Mouse (Mus musculus) lung, embryonic 14.5 days (tissue): ENCODE data around the gene Macc1. TPM values are rescaled to one million over a fixed set of nuclear protein-coding genes. Genes with fewer than 3 reads are reported as not detected.
"Not testable (repeated sequence)": the region's sequence is repeated elsewhere in the genome, so short reads cannot be mapped to it uniquely, and the experiment has no call there.

Source experiments
- ATAC-seq: fragments of 200-750 bp; cut with Nextera tagmentation; 2 replicates; pipeline ENCODE4 v1.8.0; 2017; ENCODE audit warnings: mild to moderate bottlenecking, moderate TSS enrichment, moderate library complexity; ENCODE audit not compliant: insufficient read depth
- DNase-seq: peaks from one replicate; pipeline ENCODE4 v3.0.0-alpha.2; 2015
- H3K27ac ChIP-seq: fragments of 300-500 bp; sonication (generic); 2 replicates; pipeline ENCODE4 v1.5.1; 2014; ENCODE audit warnings: low read depth, mild to moderate bottlenecking, moderate library complexity
- H3K27me3 ChIP-seq: fragments of 300-500 bp; sonication (generic); 2 replicates; pipeline ENCODE4 v1.6.1; 2014; ENCODE audit warnings: low read length, control low read depth; ENCODE audit not compliant: insufficient read depth
- H3K36me3 ChIP-seq: fragments of 300-500 bp; sonication (generic); 2 replicates; pipeline ENCODE4 v1.6.1; 2014; ENCODE audit warnings: control low read depth; ENCODE audit not compliant: insufficient read depth
- H3K4me1 ChIP-seq: fragments of 300-500 bp; sonication (generic); 2 replicates; pipeline ENCODE4 v1.6.1; 2014; ENCODE audit warnings: antibody characterized with exemption, control low read depth; ENCODE audit not compliant: insufficient read depth
- H3K4me2 ChIP-seq: fragments of 300-500 bp; sonication (generic); 2 replicates; pipeline ENCODE4 v1.6.1; 2014; ENCODE audit warnings: mild to moderate bottlenecking
- H3K4me3 ChIP-seq: fragments of 300-500 bp; sonication (generic); 2 replicates; pipeline ENCODE4 v1.5.1; 2014; ENCODE audit warnings: low read depth, low read length
- H3K9ac ChIP-seq: fragments of 300-500 bp; sonication (generic); 2 replicates; pipeline ENCODE4 v1.6.1; 2014
- H3K9me3 ChIP-seq: fragments of 300-500 bp; sonication (generic); 2 replicates; pipeline ENCODE4 v1.6.1; 2016; ENCODE audit warnings: low read depth, low read length, control low read depth
- CTCF ChIP-seq: IDR thresholded peaks from 2 replicates; pipeline ENCODE4 v1.5.1; 2016; ENCODE audit warnings: antibody characterized with exemption, low read depth
- WGBS: fragments of 180-500 bp; shearing (Covaris S2); extraction: QIAGEN DNeasy Blood & Tissue Kit; methylation state at CpG from one replicate; pipeline ENCODE4 v1.1.7; 2014; 5-methylcytosine and 5-hydroxymethylcytosine counted together
- polyA plus RNA-seq: library from polyadenylated mRNA; unstranded; fragments of >200 nt; fragmentation: Nextera tagmentation; extraction: Ambion mirVana; gene quantifications from 2 replicates; pipeline ENCODE4 v1.2.1, GENCODE M21; 2014

The Macc1 gene
- polyA plus RNA-seq, 1 experiment from 2014 or later: 0.71 TPM

- no peaks in the 10 kb centered on the region for H3K4me1 ChIP-seq
- no peak overlapping the region for H3K4me2 ChIP-seq
- H3K27me3 ChIP-seq: no peaks in the 10 kb centered on the region
- H3K9ac ChIP-seq: no peak overlapping the region
- no peak for TF ChIP-seq CTCF
- H3K4me3 ChIP-seq: no peak overlapping the region
- ATAC-seq (no peak), DNase-seq (no peak)
- no peaks in the 10 kb centered on the region for H3K36me3 ChIP-seq
- H3K27ac ChIP-seq: no peak overlapping the region
- H3K9me3 ChIP-seq: no peaks in the 10 kb centered on the region
Measured at GRCm38 (mm10) chr12:119303618-119304017, 10.5 kb upstream of the Macc1 start.

- 62% methylated on average over 3 of the region's 3 CpGs for WGBS
Measured at GRCm38 (mm10) chr12:119313014-119313763, 881 bp upstream of the Macc1 start.

GRCm38 (mm10) chr12:119318799-119319198 is 4.7 kb downstream of the Macc1 start:
- DNase-seq (peak; percentile 58), ATAC-seq (peak; percentile 91)
- Histone ChIP-seq H3K27me3 (no peaks in the 10 kb centered on the region), H3K27ac (no peak overlapping the region), H3K4me2 (no peak overlapping the region), H3K4me1 (peaks cover 2% of the 10 kb centered on the region; the same call in 1 of the 2 replicates), H3K4me3 (no peak overlapping the region), H3K9me3 (no peaks in the 10 kb centered on the region), H3K9ac (no peak overlapping the region), H3K36me3 (no peaks in the 10 kb centered on the region)
- TF ChIP-seq CTCF: no peak
- WGBS: 25% methylated on average over 1 of the region's 1 CpGs

More at GRCm38 (mm10) chr12:119313014-119313763, 881 bp upstream of the Macc1 start:
- no peaks in the 10 kb centered on the region for H3K27me3 ChIP-seq
- no peak for TF ChIP-seq CTCF
- no peaks in the 10 kb centered on the region for H3K36me3 ChIP-seq
- H3K27ac ChIP-seq: no peak overlapping the region
- no peak overlapping the region for H3K4me2 ChIP-seq
- no peaks in the 10 kb centered on the region for H3K4me1 ChIP-seq
- H3K9me3 ChIP-seq: no peaks in the 10 kb centered on the region
- H3K4me3 ChIP-seq: no peak overlapping the region
- H3K9ac ChIP-seq: no peak overlapping the region
- DNase-seq (no peak), ATAC-seq (no peak)

GRCm38 (mm10) chr12:119325400-119325799 is 11.3 kb downstream of the Macc1 start:
- H3K9ac ChIP-seq: no peak overlapping the region
- TF ChIP-seq CTCF: peak; percentile 36
- H3K9me3 ChIP-seq: no peaks in the 10 kb centered on the region
- H3K27me3 ChIP-seq: no peaks in the 10 kb centered on the region
- no peak overlapping the region for H3K4me3 ChIP-seq
- no peak overlapping the region for H3K4me2 ChIP-seq
- DNase-seq (peak; percentile 46), ATAC-seq (no peak)
- H3K27ac ChIP-seq: no peak overlapping the region
- H3K4me1 ChIP-seq: no peaks in the 10 kb centered on the region
- H3K36me3 ChIP-seq: no peaks in the 10 kb centered on the region

- DNase-seq (no peak), ATAC-seq (no peak)
- H3K27me3 ChIP-seq: no peaks in the 10 kb centered on the region
- no peak overlapping the region for H3K4me2 ChIP-seq
- no peak overlapping the region for H3K9ac ChIP-seq
- WGBS: 73% methylated on average over 4 of the region's 4 CpGs
- no peak overlapping the region for H3K27ac ChIP-seq
- no peaks in the 10 kb centered on the region for H3K4me1 ChIP-seq
- H3K36me3 ChIP-seq: no peaks in the 10 kb centered on the region
- no peaks in the 10 kb centered on the region for H3K9me3 ChIP-seq
- no peak for TF ChIP-seq CTCF
- no peak overlapping the region for H3K4me3 ChIP-seq
Measured at GRCm38 (mm10) chr12:119330644-119331043, 16.6 kb downstream of the Macc1 start.

GRCm38 (mm10) chr12:119333376-119333775 is 19.3 kb downstream of the Macc1 start:
- Histone ChIP-seq H3K4me3 (no peak overlapping the region), H3K27ac (no peak overlapping the region), H3K9ac (no peak overlapping the region), H3K4me1 (no peaks in the 10 kb centered on the region), H3K27me3 (no peaks in the 10 kb centered on the region), H3K36me3 (no peaks in the 10 kb centered on the region), H3K4me2 (no peak overlapping the region), H3K9me3 (no peaks in the 10 kb centered on the region)
- DNase-seq (no peak), ATAC-seq (no peak)
- no peak for TF ChIP-seq CTCF

- H3K27me3 ChIP-seq, DNase-seq, ATAC-seq, H3K4me2 ChIP-seq, H3K4me3 ChIP-seq, H3K27ac ChIP-seq, H3K4me1 ChIP-seq, H3K36me3 ChIP-seq, H3K9me3 ChIP-seq, H3K9ac ChIP-seq: not testable (repeated sequence)
- WGBS: 40% methylated on average over 16 of the region's 16 CpGs
Measured at GRCm38 (mm10) chr12:119352579-119352978, 38.5 kb downstream of the Macc1 start.
